Mouse (Mus musculus) embryonic fibroblast, embryonic 13.5 days (primary cell): Measurements from ENCODE around the gene Trip10.

Experiments used
- CTCF ChIP-seq: IDR thresholded peaks from 2 replicates; pipeline ENCODE4 v1.5.1; 2011; ENCODE audit warnings: mild to moderate bottlenecking, control low read depth, low read length, moderate library complexity, borderline replicate concordance; ENCODE audit not compliant: insufficient read depth
- POLR2A ChIP-seq: IDR thresholded peaks from 2 replicates; pipeline ENCODE4 v1.6.1; 2011; ENCODE audit warnings: low read depth, mild to moderate bottlenecking, control low read depth, low read length, moderate library complexity

DNA sequence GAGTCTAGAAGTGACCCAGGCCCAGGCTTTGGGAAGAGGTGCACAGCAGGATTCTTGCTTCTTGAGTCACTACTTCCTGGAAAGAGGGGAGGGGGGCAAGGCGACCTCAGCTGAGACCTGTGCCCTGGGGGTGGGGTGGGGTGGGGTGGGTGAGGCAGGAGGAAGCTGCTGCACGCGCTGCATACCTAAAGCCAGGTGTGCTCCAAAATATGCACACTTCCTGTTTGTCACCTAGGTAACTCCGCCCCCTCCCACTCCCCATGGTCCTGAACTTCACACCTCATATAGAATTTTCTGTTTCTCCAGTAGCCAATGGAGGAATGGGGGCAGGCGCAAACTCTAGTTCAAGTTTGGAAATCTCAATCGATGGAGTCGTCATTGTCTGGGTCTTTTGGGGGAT lies 24.6 kb downstream of the Trip10 start:
- TF ChIP-seq CTCF (no peak), POLR2A (no peak)
